Mouse (Mus musculus): ENCODE data around the gene Mrpl12.
A peak's percentile ranks its signal among the peaks of the same experiment; 100 is the strongest.

The Mrpl12 gene

DNA sequence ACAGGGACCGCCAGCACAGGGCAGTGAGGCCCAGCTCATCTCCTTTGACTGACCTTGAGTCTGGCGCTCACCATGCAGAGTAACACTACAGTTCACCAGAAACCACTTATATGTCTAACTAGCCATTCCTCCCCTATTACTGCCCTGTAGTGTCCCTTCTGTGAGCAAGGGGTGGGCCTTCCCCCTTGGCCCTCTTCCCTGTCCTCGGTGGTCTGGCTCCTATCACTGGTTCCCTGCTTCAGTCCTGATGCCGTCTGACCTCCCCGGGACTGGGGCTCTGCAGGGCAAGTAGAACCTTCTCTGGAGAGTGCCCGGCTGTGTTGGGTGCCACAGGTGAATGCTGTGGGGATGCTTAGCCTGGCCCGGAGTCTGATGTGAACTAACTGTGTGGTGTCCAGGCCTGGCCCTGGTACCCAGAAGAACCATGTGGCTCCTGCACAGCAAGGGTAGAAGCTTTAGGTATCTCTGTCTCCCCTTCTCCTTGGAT, 922 bp upstream of the Mrpl12 start:
- no peak for DNase-seq

DNA sequence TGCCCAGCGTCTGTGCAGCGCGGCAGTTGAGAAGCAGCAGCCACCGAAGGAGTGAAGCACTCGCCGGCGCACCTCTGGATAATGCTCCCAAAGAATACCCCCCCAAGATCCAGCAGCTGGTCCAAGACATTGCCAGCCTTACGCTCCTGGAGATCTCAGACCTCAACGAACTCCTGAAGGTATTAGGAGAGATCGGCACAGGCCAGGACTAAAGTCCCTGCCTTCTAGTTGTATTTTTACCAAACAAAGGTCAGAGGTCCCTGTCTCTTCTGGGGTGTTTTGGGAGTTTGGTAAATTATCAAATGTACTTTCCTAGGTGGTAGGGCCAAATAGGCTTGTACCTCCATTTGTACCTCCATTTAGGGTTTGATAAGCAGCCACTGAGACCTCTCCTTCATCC, 838 bp downstream of the Mrpl12 start:
- no peak for DNase-seq

DNA sequence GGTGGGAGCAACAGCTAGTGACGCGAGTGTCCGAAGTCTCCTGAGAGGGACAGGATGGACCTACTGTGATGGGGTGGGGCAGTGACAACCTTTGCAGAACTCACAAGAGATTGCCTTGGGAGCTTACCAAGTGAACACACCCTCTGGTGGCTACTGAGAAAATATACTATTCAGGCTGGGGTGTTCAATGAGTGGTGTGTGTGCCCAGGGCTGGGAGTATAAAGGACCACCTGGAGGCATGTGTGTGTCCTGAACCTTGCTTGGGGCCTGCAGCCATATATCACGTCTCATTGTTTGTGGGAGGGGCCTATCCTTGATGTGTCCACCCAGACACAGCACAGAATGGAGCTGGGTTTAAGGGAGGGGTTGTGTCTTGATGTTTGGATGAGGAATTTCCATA, 4.1 kb downstream of the Mrpl12 start:
- no peak for DNase-seq

DNA sequence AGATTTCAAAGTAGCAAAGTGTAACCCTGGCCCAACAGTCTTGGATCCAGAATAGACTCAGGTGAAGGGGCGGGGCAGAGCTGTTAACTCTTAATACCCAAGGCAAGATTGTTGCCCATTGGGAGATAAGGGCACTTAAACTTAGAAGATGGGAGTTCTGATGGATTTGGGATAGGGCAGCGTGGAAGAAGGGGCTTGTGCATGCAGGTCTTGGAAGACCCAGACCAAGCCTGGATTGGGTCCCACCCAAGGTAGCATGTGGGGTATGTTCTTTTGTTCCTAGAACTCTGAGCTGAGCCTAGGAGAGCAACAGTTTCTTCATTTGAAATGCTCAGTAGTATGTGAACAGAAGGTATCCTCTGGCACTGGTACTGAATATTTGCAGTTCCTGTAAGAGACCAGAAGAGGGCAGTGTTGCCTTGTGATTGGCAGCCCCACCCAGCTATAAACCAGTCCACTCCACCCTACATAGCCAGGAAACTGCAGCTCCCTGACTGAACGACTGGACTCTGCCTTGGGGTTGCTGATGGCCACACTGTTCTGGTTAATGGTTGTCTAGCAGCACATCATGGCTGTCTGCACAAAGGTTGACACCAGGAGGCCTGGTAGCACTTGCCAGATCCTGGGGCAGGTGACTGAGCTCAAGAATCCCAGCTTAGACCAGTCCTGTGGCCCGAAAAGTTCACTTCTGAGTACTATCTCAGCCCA, 4.8 kb downstream of the Mrpl12 start:
- DNase-seq, result peak in 1 of 2 experiments; percentile 56

DNA sequence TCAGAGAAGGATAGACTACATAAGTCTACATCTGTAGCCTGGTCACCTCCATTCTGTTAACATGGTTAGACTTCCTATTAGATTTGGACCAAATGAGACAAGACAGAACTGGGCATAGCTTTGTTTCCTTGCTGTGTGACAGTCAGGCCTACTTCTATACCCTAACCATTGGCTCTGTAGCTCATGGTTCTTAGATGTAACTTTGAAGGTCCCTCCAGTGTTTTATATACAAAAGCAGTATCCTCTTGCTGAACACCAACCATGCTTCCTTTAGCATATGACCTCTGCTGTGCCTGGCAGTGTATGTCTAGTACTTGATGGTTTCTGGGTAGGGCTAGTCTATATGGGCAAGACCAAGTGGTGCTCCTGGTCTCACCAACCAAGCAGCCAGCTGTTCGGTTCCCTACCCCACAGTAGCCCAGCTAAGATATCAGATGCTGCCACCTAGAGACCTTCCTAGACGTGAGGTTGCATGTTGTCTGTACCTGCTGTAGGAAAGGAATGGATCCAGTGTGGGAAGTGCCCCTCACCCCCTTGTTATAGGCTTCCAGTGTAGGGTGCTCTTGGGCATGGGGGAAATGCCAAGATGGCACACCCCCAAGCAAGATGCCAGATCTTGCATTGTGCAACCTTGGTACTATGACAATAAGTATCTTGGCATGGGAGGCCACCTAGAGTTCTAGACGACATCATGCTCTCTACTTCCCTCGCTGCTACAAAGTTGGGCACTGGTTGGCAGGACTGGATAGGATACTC, 6.1 kb downstream of the Mrpl12 start:
- DNase-seq, result no peak

DNA sequence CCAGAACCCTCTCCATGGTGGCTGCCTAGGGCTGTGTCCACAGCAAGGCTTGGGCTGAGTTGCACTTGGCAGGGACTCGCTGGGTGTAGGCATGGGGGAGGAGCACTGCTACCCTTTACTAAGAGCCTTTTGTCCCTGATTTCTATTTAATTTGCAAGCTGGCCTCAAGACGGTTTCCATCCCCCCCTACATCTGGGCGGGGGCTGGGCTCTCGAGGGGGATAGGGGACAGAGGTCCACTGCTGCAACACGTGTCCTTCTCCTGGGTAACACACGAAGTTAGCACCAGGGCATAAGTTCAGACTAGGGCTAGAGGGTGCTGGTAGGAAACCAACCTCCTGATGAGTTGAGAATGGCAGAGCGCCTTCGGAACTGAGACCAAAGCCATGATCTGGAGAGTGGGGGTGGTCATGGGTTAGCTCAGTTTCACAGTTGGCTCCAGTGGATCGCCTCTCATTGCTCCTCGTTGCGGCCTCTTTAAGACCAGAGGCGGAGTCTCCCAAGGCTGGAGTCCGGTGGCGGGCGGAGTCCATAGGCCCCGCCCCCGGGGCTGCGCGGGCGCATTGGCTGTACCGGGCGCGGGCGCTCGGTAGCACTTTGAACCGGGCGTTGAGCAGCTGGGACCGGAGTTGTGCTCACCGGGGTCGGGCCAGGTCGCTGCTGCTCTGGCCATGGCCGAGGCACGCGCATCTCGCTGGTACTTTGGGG, 7.1 kb downstream of the Mrpl12 start, which contains the start of gene Slc25a10:
Gene Slc25a10, plus strand, starts transcription at position 524 of the 707 bp plus-strand sequence.
- peak; percentile 70 for DNase-seq

DNA sequence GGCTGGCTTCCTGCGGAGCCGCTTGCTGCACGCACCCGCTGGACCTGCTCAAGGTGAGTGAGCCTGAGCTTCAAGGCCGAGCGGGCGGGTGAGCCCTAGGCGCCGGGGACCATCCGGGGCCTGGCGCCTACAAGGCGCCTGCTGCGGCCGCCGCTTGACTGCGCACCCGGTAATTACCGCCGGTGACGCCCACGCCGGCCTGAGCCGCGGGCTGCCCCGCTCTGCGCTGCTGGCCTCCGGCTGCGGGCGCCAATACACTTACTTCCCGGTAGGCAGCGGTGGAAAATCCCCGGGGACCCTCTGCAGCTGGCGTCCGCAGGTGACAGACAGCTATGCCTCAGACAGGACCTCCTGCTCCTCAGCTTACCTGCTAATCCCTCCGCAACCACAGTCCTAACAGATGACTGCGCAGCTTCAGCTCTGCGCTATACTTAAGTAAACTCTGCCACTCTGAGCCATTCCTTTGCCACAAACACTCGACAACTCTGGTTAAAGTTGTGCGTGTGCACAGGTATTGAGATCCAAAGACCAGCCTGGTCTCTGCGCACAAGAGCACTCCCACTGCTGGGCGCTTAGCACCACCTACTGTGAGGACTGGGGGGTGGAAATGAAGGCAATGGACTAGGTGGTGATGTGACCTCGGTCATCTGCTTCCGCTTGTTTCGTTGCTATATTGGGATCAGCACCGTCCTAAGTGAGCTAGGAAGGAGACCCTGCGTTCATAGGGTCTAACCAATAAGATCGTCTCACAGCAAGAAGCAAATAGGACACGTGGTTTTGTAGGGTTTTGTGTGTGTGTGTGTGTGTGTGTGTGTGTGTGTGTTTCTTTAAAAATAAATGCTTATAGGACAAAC, 7.8 kb downstream of the Mrpl12 start:
- no peak for DNase-seq

DNA sequence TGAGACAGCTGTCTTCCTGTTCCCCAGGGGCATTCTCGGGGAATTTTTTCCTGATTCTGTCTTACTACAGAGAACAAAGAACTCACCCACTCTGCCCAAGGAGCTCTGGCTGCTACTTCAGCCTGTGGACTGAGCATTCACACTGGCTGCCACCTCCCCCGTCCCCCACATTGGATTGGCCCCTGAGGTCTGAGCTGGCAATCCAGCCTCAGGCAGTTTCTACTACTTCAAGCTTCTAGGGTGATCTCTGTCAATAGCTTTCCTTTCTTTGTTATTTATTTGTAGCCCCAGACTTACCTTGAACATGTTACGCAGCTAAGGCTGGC, 8.4 kb downstream of the Mrpl12 start:
- no peak for DNase-seq

DNA sequence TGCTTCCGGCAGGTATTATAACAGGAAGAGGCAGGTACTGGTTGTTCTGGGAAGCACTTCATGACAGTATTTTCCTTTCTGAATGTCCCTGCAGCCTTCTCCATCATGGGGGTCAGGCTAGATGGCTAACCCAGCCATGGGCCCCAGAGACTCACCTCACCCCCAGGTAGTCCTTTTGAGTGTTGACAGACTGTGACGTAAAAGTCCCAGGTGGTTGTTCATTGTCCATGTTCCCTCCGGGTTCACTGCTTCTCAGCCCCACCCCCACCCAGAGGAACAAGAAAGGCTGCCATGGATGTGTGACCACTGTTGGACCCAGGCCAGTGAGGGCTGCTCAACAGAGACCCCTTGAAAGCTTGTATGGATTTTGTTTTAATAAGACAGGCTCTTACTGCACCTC, 8.9 kb downstream of the Mrpl12 start:
- DNase-seq, result no peak

DNA sequence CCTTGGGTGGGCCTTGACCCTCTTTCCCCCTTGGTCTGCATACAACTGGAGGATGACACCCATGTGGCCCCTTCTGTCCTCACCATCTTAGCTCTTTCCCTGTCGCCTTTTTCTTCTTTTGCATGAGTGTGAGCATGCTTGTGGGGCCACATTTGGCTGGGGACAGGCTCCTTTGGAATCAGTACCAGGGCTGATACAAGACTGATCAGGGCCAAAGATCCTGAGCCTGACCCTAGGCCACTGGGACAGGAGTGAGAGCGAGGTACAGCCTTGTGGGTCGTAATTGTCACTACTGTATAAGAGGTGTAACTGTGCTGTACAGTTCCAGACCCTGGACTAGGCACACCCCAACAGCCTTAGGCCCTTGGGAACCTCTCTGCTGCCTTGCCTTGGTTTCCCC, 9.5 kb downstream of the Mrpl12 start:
- DNase-seq, result no peak

DNA sequence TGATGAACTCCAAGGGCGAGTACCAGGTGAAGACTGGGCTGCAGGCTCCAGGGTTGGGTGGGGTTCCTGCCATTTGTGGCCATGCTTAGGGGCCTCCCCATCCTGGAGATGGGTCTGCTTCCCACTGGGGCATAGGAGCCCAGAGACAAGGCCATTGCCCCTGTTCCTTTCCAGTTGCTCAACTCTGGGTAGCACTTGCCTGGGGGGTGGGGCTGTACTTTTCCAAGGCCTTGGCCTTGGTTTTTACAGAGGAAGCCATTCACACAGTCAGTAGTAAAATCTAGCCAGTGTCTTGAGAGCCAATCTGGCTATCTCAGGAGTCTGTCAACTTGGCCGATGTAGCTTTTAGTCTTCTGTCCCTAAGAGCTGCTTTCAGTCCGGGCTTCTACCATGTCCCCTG, 13.0 kb downstream of the Mrpl12 start:
- no peak for DNase-seq

DNA sequence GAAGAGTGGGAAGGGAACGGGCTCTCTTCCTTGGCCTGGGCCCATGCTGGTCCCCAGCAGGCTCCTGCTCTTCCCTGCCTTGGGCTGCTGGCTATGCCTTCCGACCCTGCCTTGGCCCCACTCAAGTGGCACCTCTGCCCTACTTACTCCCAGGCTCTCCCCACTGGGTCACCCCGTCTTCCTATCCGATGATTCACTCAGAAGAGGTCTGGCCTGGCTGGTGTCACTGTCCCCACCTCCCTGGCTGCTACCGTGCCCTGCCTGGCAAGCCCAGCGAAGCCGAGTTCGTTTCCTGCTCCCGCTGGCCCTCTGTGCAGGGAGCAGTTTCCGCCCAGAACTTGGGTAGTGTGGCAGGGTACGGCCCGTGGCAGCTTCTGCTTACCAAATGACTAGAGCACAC, 13.8 kb downstream of the Mrpl12 start:
- DNase-seq, result no peak

DNA sequence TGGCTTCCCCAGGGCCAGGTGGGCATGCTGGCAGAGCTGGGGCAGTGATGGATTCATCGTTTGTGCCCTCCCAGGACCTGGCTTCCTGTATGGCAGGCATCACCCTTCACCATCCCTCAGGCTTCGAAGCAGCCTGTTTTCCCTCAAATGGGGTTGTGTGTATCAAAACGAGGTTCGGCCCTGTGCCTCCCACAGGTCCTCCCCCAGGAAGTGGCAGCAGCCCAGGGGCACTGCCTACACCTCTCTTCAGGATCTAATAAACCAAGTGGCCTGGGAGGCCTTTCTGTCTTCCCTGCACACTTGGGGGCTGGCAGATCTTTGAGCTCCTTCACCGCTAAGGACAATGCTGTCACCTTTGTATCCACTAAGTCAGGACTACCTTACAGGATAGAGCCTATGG, 14.5 kb downstream of the Mrpl12 start:
- DNase-seq, result no peak

DNA sequence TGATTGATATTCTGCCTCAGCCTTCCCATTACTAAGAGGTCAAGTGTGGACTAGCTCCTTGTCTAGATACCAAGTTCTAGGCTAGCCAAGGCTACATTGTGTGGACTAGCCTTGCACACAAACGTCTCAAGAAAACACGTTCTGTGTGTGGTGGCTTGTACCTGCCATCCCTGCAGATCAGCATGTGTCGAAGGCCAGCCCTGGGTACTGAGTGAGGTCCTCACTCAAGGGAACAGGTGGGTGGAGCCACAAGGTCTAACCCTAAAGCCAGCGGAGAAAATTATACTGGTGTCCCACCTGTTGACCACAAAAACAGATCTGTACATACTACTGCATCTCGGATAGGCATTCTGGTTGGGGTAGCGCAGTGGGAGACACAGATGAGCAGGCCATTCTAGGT, 15.5 kb downstream of the Mrpl12 start:
- no peak for DNase-seq

DNA sequence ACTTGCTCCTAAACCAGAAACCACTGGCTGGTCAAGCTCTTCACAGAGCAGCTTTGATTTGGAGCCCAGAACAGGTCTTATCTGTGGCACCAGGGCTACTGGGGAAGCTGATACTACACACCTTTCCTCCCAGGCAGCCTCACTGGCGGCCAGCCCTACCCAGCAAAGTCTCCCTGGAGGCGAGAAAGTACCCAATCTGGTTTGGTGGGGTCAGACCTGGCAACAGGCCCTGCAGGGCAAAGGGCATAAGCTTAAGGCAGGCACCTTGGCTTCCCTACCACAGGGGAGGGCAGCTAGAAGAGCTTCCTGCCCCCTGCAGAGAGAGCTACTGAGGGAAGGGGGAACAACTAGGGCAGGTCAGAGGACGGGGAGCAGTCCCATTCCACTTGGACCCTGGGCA, 15.9 kb downstream of the Mrpl12 start:
- no peak for DNase-seq

DNA sequence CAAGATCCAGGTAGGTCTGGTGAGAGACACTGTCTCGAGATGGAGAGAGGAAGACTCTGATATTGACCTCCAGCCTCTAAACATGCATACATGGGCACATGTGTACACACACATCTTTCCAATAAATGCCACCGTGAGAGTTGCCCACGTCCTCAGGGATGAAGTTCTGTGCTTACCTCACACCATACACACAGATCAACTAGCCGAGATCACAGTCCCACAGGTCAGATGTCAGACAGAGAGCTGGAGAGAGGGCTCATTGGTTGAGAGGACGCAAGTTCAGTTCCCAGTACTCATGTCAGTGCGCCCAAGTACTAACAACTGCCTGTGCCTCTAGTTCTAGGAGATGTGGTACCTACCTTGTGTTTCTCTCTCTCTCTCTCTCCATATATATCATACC, 16.6 kb downstream of the Mrpl12 start:
- no peak for DNase-seq

DNA sequence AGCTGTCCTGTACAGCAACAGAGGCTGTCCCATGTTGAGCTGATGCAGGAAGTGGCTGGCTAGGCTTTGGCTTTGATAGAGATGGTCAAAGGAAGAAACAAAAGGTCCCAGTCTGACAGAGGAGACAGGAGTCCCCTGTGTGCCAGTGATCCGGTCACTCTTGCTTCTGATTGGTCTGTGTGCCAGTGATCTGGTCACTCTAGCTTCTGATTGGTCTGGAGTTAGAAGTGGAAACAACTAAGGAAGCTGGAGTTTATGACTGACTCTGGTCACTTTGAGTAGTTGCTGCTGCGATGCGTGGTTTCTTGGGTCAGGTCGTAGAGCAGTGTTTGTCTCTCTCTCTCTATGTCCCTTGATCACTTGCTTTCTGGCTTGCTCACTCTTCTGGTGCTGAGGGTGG, 17.3 kb downstream of the Mrpl12 start:
- DNase-seq, result no peak

DNA sequence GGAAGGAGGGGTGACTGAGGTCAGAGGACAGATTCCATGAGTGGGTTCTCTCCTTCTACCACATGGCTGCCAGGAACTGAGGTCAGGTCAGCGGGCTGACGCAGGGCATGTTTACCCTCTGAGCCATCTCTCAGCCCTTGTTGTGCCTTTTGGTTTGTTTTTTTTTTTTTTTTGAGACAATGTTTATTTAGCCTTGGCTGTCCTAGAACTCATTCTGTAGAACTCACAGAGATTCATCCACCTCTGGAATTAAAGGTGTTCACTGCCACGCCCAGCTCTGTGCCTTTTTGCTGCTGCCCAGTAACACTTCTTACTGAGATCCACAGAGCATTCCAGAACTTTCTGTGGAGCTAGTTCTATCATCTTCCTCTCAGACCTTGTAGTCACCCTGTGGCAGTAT, 21.2 kb downstream of the Mrpl12 start:
- DNase-seq, result no peak

DNA sequence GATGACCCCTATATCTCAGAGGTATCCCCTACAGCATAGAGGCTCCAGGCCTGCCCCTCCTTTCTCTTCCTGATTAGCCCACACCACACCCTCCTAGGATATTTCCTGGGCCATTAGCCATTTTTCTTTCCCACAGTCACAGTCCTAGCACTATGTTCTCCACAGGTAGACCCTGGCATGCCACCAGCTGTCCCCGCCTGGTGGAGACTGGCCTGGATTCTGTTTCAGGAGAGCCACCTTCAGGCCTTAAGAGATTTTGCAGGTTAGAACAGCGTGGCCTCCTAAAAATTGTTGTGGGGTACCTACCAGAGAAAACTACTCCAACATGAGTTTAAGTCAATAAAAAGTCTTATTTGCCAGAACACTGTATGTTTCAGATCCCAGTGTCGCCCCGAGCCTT, 22.5 kb downstream of the Mrpl12 start:
- no peak for DNase-seq

DNA sequence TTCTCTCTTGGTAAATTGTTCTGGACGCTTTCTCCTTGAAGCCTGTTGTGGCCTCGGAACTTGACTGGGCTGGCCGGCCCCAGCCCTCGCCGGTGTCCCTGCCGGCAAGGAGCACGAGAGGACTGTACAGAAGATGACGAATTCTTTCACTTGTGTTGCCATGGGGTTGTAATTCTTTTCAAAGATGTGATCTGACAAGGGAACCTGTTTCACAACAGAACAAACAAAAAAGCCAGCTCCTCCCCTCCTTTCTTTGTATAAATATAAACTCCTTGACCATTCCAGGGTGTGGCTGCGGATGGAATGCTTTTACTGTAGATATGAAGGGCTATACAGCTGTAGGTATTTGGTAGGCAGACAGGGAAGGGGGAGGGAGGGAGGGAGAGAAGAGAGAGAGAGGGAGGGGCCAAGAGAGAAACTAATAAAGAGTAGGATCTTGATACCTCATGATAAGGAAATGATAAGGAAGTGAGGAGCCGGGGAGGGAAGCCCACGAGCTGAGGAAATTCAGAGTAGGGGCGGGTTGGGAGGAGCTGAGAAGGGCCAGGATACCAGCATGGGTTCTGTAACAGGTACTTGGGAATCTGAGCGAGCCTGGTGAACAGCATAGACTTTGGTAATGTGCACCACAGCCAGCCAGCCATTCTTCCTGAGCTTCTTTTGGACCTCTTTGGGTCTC, 23.3 kb downstream of the Mrpl12 start:
- no peak for DNase-seq

DNA sequence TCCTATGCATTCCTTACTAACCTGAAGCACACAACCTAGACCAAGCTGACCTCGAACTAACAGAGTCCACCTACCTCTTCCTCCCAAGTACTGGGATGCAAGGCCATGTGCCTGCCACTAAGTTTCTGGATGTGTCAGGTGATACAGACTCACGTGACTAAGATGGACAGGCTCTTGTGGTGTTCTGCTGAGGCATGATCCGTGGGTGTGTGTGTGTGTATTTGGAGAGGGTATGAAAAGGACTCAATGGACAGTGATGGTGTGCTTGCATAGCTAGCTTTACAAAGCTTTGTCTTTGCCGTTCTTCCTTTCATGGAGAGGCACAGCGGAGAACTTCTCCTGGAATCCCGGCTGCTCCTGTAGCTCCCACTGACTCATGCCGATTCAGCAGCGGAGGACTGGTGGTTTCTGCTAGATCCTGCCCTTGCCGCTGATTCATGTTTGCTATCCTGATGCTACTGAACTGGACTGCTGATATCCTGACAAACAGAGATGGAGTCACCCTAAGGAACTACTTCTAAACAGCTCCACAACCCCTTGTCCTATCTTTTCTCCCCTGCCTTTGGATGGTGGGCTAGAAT, 24.0 kb downstream of the Mrpl12 start:
- no peak for DNase-seq

DNA sequence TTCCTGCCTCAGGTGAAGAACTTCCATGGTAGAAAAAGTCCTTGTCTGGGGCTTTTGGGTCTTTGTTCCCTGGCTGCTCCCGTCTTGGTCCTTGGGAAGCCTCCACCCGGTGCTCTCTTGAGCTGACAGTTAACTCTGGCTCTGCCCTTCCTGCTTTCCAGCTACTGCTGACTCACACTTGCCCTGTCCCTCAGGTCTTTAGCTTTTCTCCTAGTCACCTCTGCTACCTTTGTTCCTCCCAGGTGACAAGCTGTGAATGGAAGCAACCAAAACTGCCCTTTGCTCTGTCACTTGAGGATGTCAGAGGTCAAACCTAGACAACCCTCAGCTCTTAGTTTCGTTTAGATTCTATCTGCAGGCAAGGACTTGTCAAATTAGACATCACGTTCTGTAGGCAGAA, 25.5 kb downstream of the Mrpl12 start:
- DNase-seq, result no peak
